Mouse (Mus musculus): ENCODE measurements around the gene Dnttip1. TPM values are rescaled to one million over a fixed set of nuclear protein-coding genes. Genes with fewer than 3 reads are reported as not detected.

Dnttip1 gene
- polyA plus RNA-seq, 1 experiment from 2014 or later: 60.0 TPM

Other genes with a start within 250 kb of the Dnttip1 start
- 97.7 and 101 TPM in 2 replicates for gene Pigt, start 248.5 kb upstream of the Dnttip1 start, polyA plus RNA-seq (2015; fragmentation: Nextera tagmentation; extraction: Ambion mirVana)
- gene Wfdc2, start 183.6 kb upstream of the Dnttip1 start, polyA plus RNA-seq (2015; fragmentation: Nextera tagmentation; extraction: Ambion mirVana): 2.9 TPM in 2 replicates
- gene Spint3, start 172.5 kb upstream of the Dnttip1 start, polyA plus RNA-seq (2015; fragmentation: Nextera tagmentation; extraction: Ambion mirVana): not detected in 2 replicates
- gene Wfdc6a, start 160.5 kb upstream of the Dnttip1 start, polyA plus RNA-seq (2015; fragmentation: Nextera tagmentation; extraction: Ambion mirVana): 0.20 TPM in 2 replicates
- gene Eppin, start 152.4 kb upstream of the Dnttip1 start, polyA plus RNA-seq (2015; fragmentation: Nextera tagmentation; extraction: Ambion mirVana): not detected in 2 replicates
- gene Wfdc6b, start 132.5 kb upstream of the Dnttip1 start, polyA plus RNA-seq (2015; fragmentation: Nextera tagmentation; extraction: Ambion mirVana): not detected in 2 replicates
- gene Wfdc8, start 132.4 kb upstream of the Dnttip1 start, polyA plus RNA-seq (2015; fragmentation: Nextera tagmentation; extraction: Ambion mirVana): not detected in 2 replicates
- gene Wfdc16, start 107.2 kb upstream of the Dnttip1 start, polyA plus RNA-seq (2015; fragmentation: Nextera tagmentation; extraction: Ambion mirVana): not detected in 2 replicates
- not detected in 2 replicates for gene Wfdc10, start 89.9 kb upstream of the Dnttip1 start, polyA plus RNA-seq (2015; fragmentation: Nextera tagmentation; extraction: Ambion mirVana)
- gene Wfdc9, start 89.4 kb upstream of the Dnttip1 start, polyA plus RNA-seq (2015; fragmentation: Nextera tagmentation; extraction: Ambion mirVana): not detected in 2 replicates
- gene Wfdc11, start 71.9 kb upstream of the Dnttip1 start, polyA plus RNA-seq (2015; fragmentation: Nextera tagmentation; extraction: Ambion mirVana): not detected in 2 replicates
- 0.15 TPM in 1 of 2 replicates, not detected in the other for gene Wfdc13, start 60.9 kb upstream of the Dnttip1 start, polyA plus RNA-seq (2015; fragmentation: Nextera tagmentation; extraction: Ambion mirVana)
- gene Spint4, start 47.5 kb upstream of the Dnttip1 start, polyA plus RNA-seq (2015; fragmentation: Nextera tagmentation; extraction: Ambion mirVana): not detected in 2 replicates
- gene Spint5, start 30.7 kb upstream of the Dnttip1 start, polyA plus RNA-seq (2015; fragmentation: Nextera tagmentation; extraction: Ambion mirVana): not detected in 2 replicates
- gene Wfdc3, start 52 bp upstream of the Dnttip1 start, polyA plus RNA-seq (2015; fragmentation: Nextera tagmentation; extraction: Ambion mirVana): 1.6 and 1.7 TPM in 2 replicates
- 69.0 and 75.0 TPM in 2 replicates for gene Ube2c, start 23.9 kb downstream of the Dnttip1 start, polyA plus RNA-seq (2015; fragmentation: Nextera tagmentation; extraction: Ambion mirVana)
- gene Tnnc2, start 34.0 kb downstream of the Dnttip1 start, polyA plus RNA-seq (2015; fragmentation: Nextera tagmentation; extraction: Ambion mirVana): 0.68 and 44.8 TPM in 2 replicates
- 45.3 and 47.5 TPM in 2 replicates for gene Snx21, start 39.8 kb downstream of the Dnttip1 start, polyA plus RNA-seq (2015; fragmentation: Nextera tagmentation; extraction: Ambion mirVana)
- gene Acot8, start 58.9 kb downstream of the Dnttip1 start, polyA plus RNA-seq (2015; fragmentation: Nextera tagmentation; extraction: Ambion mirVana): 22.2 TPM in 2 replicates
- 16.4 and 17.1 TPM in 2 replicates for gene Zswim3, start 59.1 kb downstream of the Dnttip1 start, polyA plus RNA-seq (2015; fragmentation: Nextera tagmentation; extraction: Ambion mirVana)
- 26.1 and 32.7 TPM in 2 replicates for gene Zswim1, start 76.7 kb downstream of the Dnttip1 start, polyA plus RNA-seq (2015; fragmentation: Nextera tagmentation; extraction: Ambion mirVana)
- not detected in 2 replicates for gene Spata25, start 82.6 kb downstream of the Dnttip1 start, polyA plus RNA-seq (2015; fragmentation: Nextera tagmentation; extraction: Ambion mirVana)
- 108 and 114 TPM in 2 replicates for gene Ctsa, start 86.9 kb downstream of the Dnttip1 start, polyA plus RNA-seq (2015; fragmentation: Nextera tagmentation; extraction: Ambion mirVana)
- 6.7 and 7.8 TPM in 2 replicates for gene Neurl2, start 87.5 kb downstream of the Dnttip1 start, polyA plus RNA-seq (2015; fragmentation: Nextera tagmentation; extraction: Ambion mirVana)
- gene Pltp, start 111.7 kb downstream of the Dnttip1 start, polyA plus RNA-seq (2015; fragmentation: Nextera tagmentation; extraction: Ambion mirVana): 127 and 140 TPM in 2 replicates
- gene Pcif1, start 133.3 kb downstream of the Dnttip1 start, polyA plus RNA-seq (2015; fragmentation: Nextera tagmentation; extraction: Ambion mirVana): 71.3 and 77.6 TPM in 2 replicates
- gene Zfp335, start 165.8 kb downstream of the Dnttip1 start, polyA plus RNA-seq (2015; fragmentation: Nextera tagmentation; extraction: Ambion mirVana): 13.4 and 17.1 TPM in 2 replicates
- gene Mmp9, start 194.8 kb downstream of the Dnttip1 start, polyA plus RNA-seq (2015; fragmentation: Nextera tagmentation; extraction: Ambion mirVana): 22.5 and 29.3 TPM in 2 replicates
- gene Slc12a5, start 214.8 kb downstream of the Dnttip1 start, polyA plus RNA-seq (2015; fragmentation: Nextera tagmentation; extraction: Ambion mirVana): 52.7 and 54.9 TPM in 2 replicates